Mouse (Mus musculus) limb, embryonic 15.5 days (tissue): ENCODE measurements around the gene Rnf43. TPM values are rescaled to one million over a fixed set of nuclear protein-coding genes. Genes with fewer than 3 reads are reported as not detected.
A peak's percentile ranks its signal among the peaks of the same experiment; 100 is the strongest.

ENCODE experiments used
- ATAC-seq: fragments of 200-750 bp; cut with Nextera tagmentation; 2 replicates; pipeline ENCODE4 v1.8.0; 2017; ENCODE audit warnings: low read depth, moderate TSS enrichment; ENCODE audit not compliant: insufficient number of reproducible peaks, low FRiP score, low TSS enrichment
- H3K27ac ChIP-seq: fragments of 300-500 bp; sonication (generic); 2 replicates; pipeline ENCODE4 v1.5.1; 2015; ENCODE audit warnings: moderate library complexity, mild to moderate bottlenecking, inconsistent platforms
- H3K27me3 ChIP-seq: fragments of 300-500 bp; sonication (generic); 2 replicates; pipeline ENCODE4 v1.6.1; 2015; ENCODE audit warnings: inconsistent platforms
- H3K36me3 ChIP-seq: fragments of 300-500 bp; sonication (generic); 2 replicates; pipeline ENCODE4 v1.6.1; 2015; ENCODE audit warnings: inconsistent platforms
- H3K4me1 ChIP-seq: fragments of 300-500 bp; sonication (generic); 2 replicates; pipeline ENCODE4 v1.6.1; 2015; ENCODE audit warnings: inconsistent platforms
- H3K4me2 ChIP-seq: fragments of 300-500 bp; sonication (generic); 2 replicates; pipeline ENCODE4 v1.6.1; 2015; ENCODE audit warnings: mild to moderate bottlenecking, inconsistent platforms
- H3K4me3 ChIP-seq: fragments of 300-500 bp; sonication (generic); 2 replicates; pipeline ENCODE4 v1.5.1; 2015; ENCODE audit warnings: mild to moderate bottlenecking, inconsistent platforms
- H3K9ac ChIP-seq: fragments of 300-500 bp; sonication (generic); 2 replicates; pipeline ENCODE4 v1.6.1; 2015; ENCODE audit warnings: inconsistent platforms
- H3K9me3 ChIP-seq: fragments of 300-500 bp; sonication (generic); 2 replicates; pipeline ENCODE4 v1.6.1; 2016; ENCODE audit warnings: inconsistent platforms
- WGBS: fragments of 180-500 bp; shearing (Covaris S2); methylation state at CpG from one replicate; pipeline ENCODE4 v1.1.7; 2015; 5-methylcytosine and 5-hydroxymethylcytosine counted together
- microRNA counts: library from miRNA; unstranded; fragments of <30 nt; microRNA quantifications from one replicate; lab custom pipeline; 2016
- microRNA-seq: library from miRNA; unstranded; fragments of <30 nt; microRNA quantifications from one replicate; pipeline ENCODE4, GENCODE M21; 2016
- polyA plus RNA-seq: library from polyadenylated mRNA; unstranded; fragments of >200 nt; fragmentation: Nextera tagmentation; extraction: Ambion mirVana; gene quantifications from 2 replicates; pipeline ENCODE4 v1.2.1, GENCODE M21; 2015

Rnf43 gene
- polyA plus RNA-seq, 1 experiment from 2014 or later, result 9.3 TPM

- H3K36me3 ChIP-seq, result no peaks in the 10 kb centered on the region
- H3K9me3 ChIP-seq, result no peaks in the 10 kb centered on the region
- H3K4me3 ChIP-seq, result no peak overlapping the region
- H3K4me1 ChIP-seq, result no peaks in the 10 kb centered on the region
- no peak overlapping the region for H3K4me2 ChIP-seq
- 59% methylated on average over 3 of the region's 3 CpGs for WGBS
- H3K27ac ChIP-seq, result no peak overlapping the region
- no peak overlapping the region for H3K9ac ChIP-seq
- ATAC-seq, result no peak
- peaks cover 18% of the 10 kb centered on the region for H3K27me3 ChIP-seq
These were observed 108.5 kb downstream of the Rnf43 start for GRCm38 (mm10) chr11:87770989-87771388.

- no peak for ATAC-seq
- peaks cover 4% of the 10 kb centered on the region; the same call in 1 of the 2 replicates for H3K27me3 ChIP-seq
- H3K27ac ChIP-seq, result no peak overlapping the region
- H3K4me2 ChIP-seq, result no peak overlapping the region
- no peak overlapping the region for H3K4me3 ChIP-seq
- no peaks in the 10 kb centered on the region for H3K9me3 ChIP-seq
- no peaks in the 10 kb centered on the region for H3K4me1 ChIP-seq
- no peaks in the 10 kb centered on the region for H3K36me3 ChIP-seq
- H3K9ac ChIP-seq, result no peak overlapping the region
- 78% methylated on average over 3 of the region's 3 CpGs for WGBS
These were observed 109.8 kb downstream of the Rnf43 start for GRCm38 (mm10) chr11:87772354-87772753.

- Histone ChIP-seq H3K27ac (no peak overlapping the region), H3K36me3 (no peaks in the 10 kb centered on the region), H3K9ac (peak overlapping the region; percentile 29), H3K27me3 (no peaks in the 10 kb centered on the region), H3K4me1 (peaks cover 16% of the 10 kb centered on the region), H3K4me2 (peak overlapping the region; percentile 88), H3K4me3 (peak overlapping the region; percentile 45), H3K9me3 (no peaks in the 10 kb centered on the region)
- WGBS, result 6% methylated on average over 32 of the region's 32 CpGs
- peak; percentile 65 for ATAC-seq
These were observed 115.7 kb downstream of the Rnf43 start for GRCm38 (mm10) chr11:87778100-87778765.

- H3K9me3 ChIP-seq, result no peaks in the 10 kb centered on the region
- peaks cover 16% of the 10 kb centered on the region for H3K4me1 ChIP-seq
- peak overlapping the region; percentile 88 for H3K4me2 ChIP-seq
- ATAC-seq, result no peak
- no peak overlapping the region for H3K9ac ChIP-seq
- no peaks in the 10 kb centered on the region for H3K27me3 ChIP-seq
- no peak overlapping the region for H3K27ac ChIP-seq
- no peaks in the 10 kb centered on the region for H3K36me3 ChIP-seq
- H3K4me3 ChIP-seq, result peak overlapping the region; percentile 45
- 37% methylated on average over 12 of the region's 12 CpGs for WGBS
These were observed 116.4 kb downstream of the Rnf43 start for GRCm38 (mm10) chr11:87778915-87779314.

DNA sequence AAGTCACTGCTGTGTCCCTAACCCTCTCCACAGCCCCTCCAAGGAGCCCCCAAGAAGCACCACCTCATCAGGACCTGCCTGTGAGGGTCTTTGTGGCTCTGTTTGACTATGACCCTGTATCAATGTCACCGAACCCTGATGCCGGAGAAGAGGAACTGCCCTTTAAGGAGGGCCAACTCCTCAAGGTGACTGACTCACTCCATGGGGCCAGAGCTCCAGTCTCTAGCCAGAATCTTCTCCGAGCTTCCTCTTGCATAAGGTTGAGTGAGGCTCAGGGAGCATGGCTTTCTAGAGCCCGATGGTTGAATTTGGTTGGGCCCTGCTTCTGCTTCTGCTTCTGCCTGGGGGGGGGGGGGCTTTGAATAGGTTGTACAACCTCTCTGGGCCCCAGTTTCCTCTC is 116.9 kb downstream of the Rnf43 start:
- WGBS, result 91% methylated on average over 4 of the region's 4 CpGs

GRCm38 (mm10) chr11:87780130-87780529 is 117.6 kb downstream of the Rnf43 start:
- ATAC-seq, result no peak
- 78% methylated on average over 8 of the region's 8 CpGs for WGBS

More for the DNA sequence above, 116.9 kb downstream of the Rnf43 start:
- no peak overlapping the region for H3K27ac ChIP-seq
- H3K4me3 ChIP-seq, result no peak overlapping the region
- peaks cover 16% of the 10 kb centered on the region for H3K4me1 ChIP-seq
- H3K36me3 ChIP-seq, result no peaks in the 10 kb centered on the region
- no peak overlapping the region for H3K9ac ChIP-seq
- H3K4me2 ChIP-seq, result no peak overlapping the region
- no peaks in the 10 kb centered on the region for H3K9me3 ChIP-seq
- no peaks in the 10 kb centered on the region for H3K27me3 ChIP-seq
- no peak for ATAC-seq

More at GRCm38 (mm10) chr11:87780130-87780529, 117.6 kb downstream of the Rnf43 start:
- Histone ChIP-seq H3K4me1 (peaks cover 16% of the 10 kb centered on the region), H3K9ac (no peak overlapping the region), H3K36me3 (no peaks in the 10 kb centered on the region), H3K4me3 (no peak overlapping the region), H3K9me3 (no peaks in the 10 kb centered on the region), H3K27ac (no peak overlapping the region), H3K27me3 (no peaks in the 10 kb centered on the region), H3K4me2 (no peak overlapping the region)

MicroRNAs within 50 kb of the gene (microRNA counts, 519-probe panel; counts per million panel counts)
- microRNA mmu-miR-142-3p (lab: Ali Mortazavi, UCI) (3,356 counts per million, percentile 79 among the panel's probes with 10 or more counts), microRNA mmu-miR-142-5p (lab: Ali Mortazavi, UCI) (3,164 counts per million, percentile 74 among the panel's probes with 10 or more counts)

Small RNA genes within 50 kb of the gene (microRNA-seq; reads per million reads assigned to microRNA genes)
- gene Mir142 (not detected), gene Mir142b (not detected)

Other genes with a start within 250 kb of the Rnf43 start
- gene Gm11492, start 96.1 kb upstream of the Rnf43 start, polyA plus RNA-seq, result not detected in 2 replicates
- gene Sept4, start 93.8 kb upstream of the Rnf43 start, polyA plus RNA-seq, result 25.5 and 46.6 TPM in 2 replicates
- gene Mtmr4, start 70.6 kb upstream of the Rnf43 start, polyA plus RNA-seq, result 25.9 and 27.9 TPM in 2 replicates
- 0.14 and 0.22 TPM in 2 replicates for gene Hsf5, start 45.6 kb upstream of the Rnf43 start, polyA plus RNA-seq
- gene Supt4a, start 74.8 kb downstream of the Rnf43 start, polyA plus RNA-seq, result 135 and 155 TPM in 2 replicates
- 1.4 and 1.5 TPM in 2 replicates for gene Tspoap1, start 97.8 kb downstream of the Rnf43 start, polyA plus RNA-seq
- 1.1 and 1.5 TPM in 2 replicates for gene Mpo, start 130.9 kb downstream of the Rnf43 start, polyA plus RNA-seq
- 0.11 and 0.12 TPM in 2 replicates for gene Lpo, start 165.6 kb downstream of the Rnf43 start, polyA plus RNA-seq
- gene Mks1, start 190.5 kb downstream of the Rnf43 start, polyA plus RNA-seq, result 15.5 and 16.8 TPM in 2 replicates
- gene Epx, start 212.8 kb downstream of the Rnf43 start, polyA plus RNA-seq, result 0.10 and 0.29 TPM in 2 replicates
- not detected in 2 replicates for gene Olfr462, start 229.5 kb downstream of the Rnf43 start, polyA plus RNA-seq
- not detected in 2 replicates for gene Olfr463, start 234.7 kb downstream of the Rnf43 start, polyA plus RNA-seq